Mouse (Mus musculus): ENCODE results near the gene Gm30302. TPM values are rescaled to one million over a fixed set of nuclear protein-coding genes. Genes with fewer than 3 reads are reported as not detected.
"Not testable (repeated sequence)": the region's sequence is repeated elsewhere in the genome, so short reads cannot be mapped to it uniquely, and the experiment has no call there.

Gene Gm30302
- polyA plus RNA-seq, 1 experiment from 2014 or later, result not detected

GRCm38 (mm10) chr13:49814958-49815357 lies 16.2 kb upstream of the Gm30302 start:
- 86% methylated on average over 3 of the region's 3 CpGs for WGBS
- no peak for ATAC-seq (replicated peaks; ENCODE audit: insufficient number of reproducible peaks, low FRiP score, low TSS enrichment, low read depth)
- H3K9ac ChIP-seq (replicated peaks; ENCODE audit: low read length), result no peak overlapping the region
- H3K27me3 ChIP-seq (ENCODE audit: control insufficient read depth, insufficient read depth, low read length), result no peaks in the 10 kb centered on the region
- H3K9me3 ChIP-seq (replicated peaks; ENCODE audit: control insufficient read depth, low read length), result no peaks in the 10 kb centered on the region
- H3K27ac ChIP-seq (replicated peaks; ENCODE audit: low read depth, low read length), result no peak overlapping the region
- no peak overlapping the region for H3K4me2 ChIP-seq (ENCODE audit: low read depth, low read length)
- no peaks in the 10 kb centered on the region for H3K4me1 ChIP-seq (ENCODE audit: control insufficient read depth, insufficient read depth, low read length)
- no peak overlapping the region for H3K4me3 ChIP-seq (ENCODE audit: low read depth, low read length)
- DNase-seq (ENCODE audit: low spot score), result no peak
- no peaks in the 10 kb centered on the region for H3K36me3 ChIP-seq (replicated peaks; ENCODE audit: control insufficient read depth, insufficient read depth, low read depth, low read length)

DNA sequence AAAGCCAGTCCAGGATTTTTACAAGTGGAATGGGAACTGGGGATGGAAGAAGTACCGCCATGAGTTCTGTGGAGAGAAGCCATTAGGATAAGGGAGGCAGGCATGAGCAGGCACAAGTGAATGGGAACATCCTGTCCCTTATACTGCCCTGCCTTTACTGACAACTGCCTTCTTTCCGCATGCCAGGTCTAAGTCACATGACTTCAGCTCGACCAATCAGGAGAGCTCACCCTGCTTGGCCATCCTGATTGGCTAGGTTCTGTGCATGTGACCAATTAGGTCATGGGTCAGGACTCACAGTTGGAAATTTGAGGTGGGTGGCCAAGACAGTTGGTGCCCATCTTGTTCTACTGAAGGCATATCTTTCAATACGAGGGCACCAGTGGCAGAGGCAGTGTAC lies 15.6 kb upstream of the Gm30302 start:
- ATAC-seq (replicated peaks; ENCODE audit: insufficient number of reproducible peaks, low FRiP score, low TSS enrichment, low read depth), result no peak
- Histone ChIP-seq H3K4me3 (ENCODE audit: low read depth, low read length) (no peak overlapping the region), H3K9me3 (replicated peaks; ENCODE audit: control insufficient read depth, low read length) (no peaks in the 10 kb centered on the region), H3K4me1 (ENCODE audit: control insufficient read depth, insufficient read depth, low read length) (no peaks in the 10 kb centered on the region), H3K27ac (replicated peaks; ENCODE audit: low read depth, low read length) (no peak overlapping the region), H3K9ac (replicated peaks; ENCODE audit: low read length) (no peak overlapping the region), H3K36me3 (replicated peaks; ENCODE audit: control insufficient read depth, insufficient read depth, low read depth, low read length) (no peaks in the 10 kb centered on the region), H3K27me3 (ENCODE audit: control insufficient read depth, insufficient read depth, low read length) (no peaks in the 10 kb centered on the region), H3K4me2 (ENCODE audit: low read depth, low read length) (no peak overlapping the region)
- 80% methylated on average over 4 of the region's 4 CpGs for WGBS
- DNase-seq (ENCODE audit: low spot score), result no peak

DNA sequence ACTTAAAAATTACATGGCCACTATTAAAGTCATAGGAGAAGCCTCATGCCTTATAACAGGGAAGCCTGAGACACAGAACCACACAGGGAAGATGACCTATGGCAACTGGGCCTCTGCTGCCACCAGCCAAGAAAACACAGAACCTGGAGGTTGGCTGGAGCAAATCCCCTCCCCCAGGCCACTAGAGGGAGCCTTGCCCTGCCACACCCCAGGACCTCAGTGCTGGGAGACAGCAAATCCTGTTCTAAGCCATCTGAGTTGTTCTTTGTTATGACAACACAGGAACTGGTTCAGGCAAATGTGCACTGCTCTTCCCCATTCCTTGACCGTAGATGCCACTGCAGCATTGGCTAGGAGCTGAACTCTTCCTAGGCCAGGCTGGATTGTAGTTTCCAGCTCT lies 8.3 kb upstream of the Gm30302 start:
- no peak for DNase-seq (ENCODE audit: low spot score)
- no peak overlapping the region for H3K27ac ChIP-seq (replicated peaks; ENCODE audit: low read depth, low read length)

DNA sequence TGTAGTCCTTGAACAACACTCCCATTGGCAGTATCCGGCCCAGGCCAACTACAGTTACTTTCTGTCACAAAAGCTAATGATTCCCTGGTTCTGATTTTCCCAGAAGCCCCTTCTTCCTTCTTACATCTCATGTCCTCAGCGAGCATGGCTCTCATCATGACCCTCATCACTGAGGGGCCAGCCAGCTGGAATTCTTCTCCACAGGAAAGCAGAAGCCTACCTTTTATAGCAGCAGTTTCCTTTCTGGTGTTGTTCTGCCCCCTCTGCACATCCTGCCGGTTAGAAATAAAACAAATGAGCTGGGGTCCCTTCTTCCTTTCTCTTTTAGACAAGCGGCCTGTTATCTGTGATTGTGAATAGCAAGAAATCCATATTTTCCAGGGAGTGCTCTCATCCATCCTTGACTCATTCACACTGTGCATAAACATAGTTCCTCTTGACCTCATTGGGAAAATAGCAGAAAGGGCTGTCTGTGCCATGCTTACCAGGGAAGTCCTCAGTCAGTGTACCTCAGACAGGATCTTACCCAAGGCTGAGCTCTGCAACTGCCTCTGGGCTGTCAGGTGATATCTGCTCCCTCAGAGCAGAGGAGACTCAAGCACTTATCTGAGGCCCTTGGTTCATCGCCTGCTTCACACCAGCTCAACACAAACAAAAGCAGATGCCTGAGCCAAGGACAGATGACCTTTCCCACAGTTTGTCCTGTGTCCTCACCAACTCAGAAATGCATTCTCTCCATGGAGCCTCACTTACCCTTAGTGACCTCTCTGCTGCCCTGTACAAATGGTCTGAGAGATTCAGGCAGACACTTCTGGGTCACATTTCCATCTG lies 10.0 kb downstream of the Gm30302 start:
- Histone ChIP-seq H3K4me2 (ENCODE audit: low read depth, low read length) (no peak overlapping the region), H3K4me3 (ENCODE audit: low read depth, low read length) (no peak overlapping the region), H3K27ac (replicated peaks; ENCODE audit: low read depth, low read length) (no peak overlapping the region), H3K9me3 (replicated peaks; ENCODE audit: control insufficient read depth, low read length) (no peaks in the 10 kb centered on the region), H3K27me3 (ENCODE audit: control insufficient read depth, insufficient read depth, low read length) (no peaks in the 10 kb centered on the region), H3K9ac (replicated peaks; ENCODE audit: low read length) (no peak overlapping the region), H3K4me1 (ENCODE audit: control insufficient read depth, insufficient read depth, low read length) (no peaks in the 10 kb centered on the region), H3K36me3 (replicated peaks; ENCODE audit: control insufficient read depth, insufficient read depth, low read depth, low read length) (no peaks in the 10 kb centered on the region)
- DNase-seq (ENCODE audit: low spot score) (no peak), ATAC-seq (replicated peaks; ENCODE audit: insufficient number of reproducible peaks, low FRiP score, low TSS enrichment, low read depth) (no peak)
- 61% methylated on average over 5 of the region's 5 CpGs for WGBS

More for the DNA sequence above, 8.3 kb upstream of the Gm30302 start:
- WGBS, result 83% methylated on average over 1 of the region's 1 CpGs
- Histone ChIP-seq H3K4me2 (ENCODE audit: low read depth, low read length) (no peak overlapping the region), H3K4me3 (ENCODE audit: low read depth, low read length) (no peak overlapping the region), H3K36me3 (replicated peaks; ENCODE audit: control insufficient read depth, insufficient read depth, low read depth, low read length) (no peaks in the 10 kb centered on the region), H3K4me1 (ENCODE audit: control insufficient read depth, insufficient read depth, low read length) (no peaks in the 10 kb centered on the region), H3K9me3 (replicated peaks; ENCODE audit: control insufficient read depth, low read length) (no peaks in the 10 kb centered on the region; the same call in 1 of the 2 replicates), H3K9ac (replicated peaks; ENCODE audit: low read length) (no peak overlapping the region), H3K27me3 (ENCODE audit: control insufficient read depth, insufficient read depth, low read length) (no peaks in the 10 kb centered on the region)
- ATAC-seq (replicated peaks; ENCODE audit: insufficient number of reproducible peaks, low FRiP score, low TSS enrichment, low read depth), result no peak

DNA sequence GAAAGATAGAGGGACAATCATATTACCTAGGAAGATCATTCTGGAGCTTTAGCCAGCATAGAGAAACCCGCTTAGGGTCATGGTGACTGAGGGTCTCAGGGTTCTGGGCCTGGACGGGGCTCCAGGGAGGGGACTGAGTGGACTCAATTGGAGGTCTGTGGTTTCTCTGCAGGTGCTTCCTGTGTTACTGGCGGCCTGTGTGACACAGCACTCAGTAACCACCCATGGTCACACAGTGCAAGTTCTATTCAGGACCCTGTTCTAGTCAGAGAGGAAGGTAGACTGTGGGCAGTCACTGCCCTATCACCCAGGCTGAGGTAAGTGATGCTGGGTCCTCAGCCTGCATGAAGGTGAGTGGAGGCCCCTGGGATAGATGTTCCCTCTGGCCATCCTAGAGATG lies 14.9 kb downstream of the Gm30302 start:
- 74% methylated on average over 3 of the region's 3 CpGs for WGBS

DNA sequence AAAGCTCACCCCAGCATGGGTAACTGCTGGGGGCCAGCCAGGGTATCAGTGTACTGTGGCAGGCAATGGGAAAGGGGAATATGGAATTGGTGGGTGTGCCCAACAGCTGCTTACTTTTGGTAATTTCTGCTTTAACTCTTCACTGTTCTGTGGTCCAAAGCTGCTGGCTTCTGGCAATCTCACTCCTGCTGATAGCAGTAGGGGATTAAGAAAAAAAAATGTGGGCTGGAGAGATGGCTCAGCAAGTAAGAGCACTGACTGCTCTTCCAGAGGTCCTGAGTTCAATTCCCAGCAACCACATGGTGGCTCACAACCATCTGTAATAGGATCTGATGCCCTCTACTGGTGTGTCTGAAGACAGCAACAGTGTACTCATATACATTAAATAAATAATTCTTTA lies 27.3 kb downstream of the Gm30302 start:
- DNase-seq (ENCODE audit: low spot score); ATAC-seq (replicated peaks; ENCODE audit: insufficient number of reproducible peaks, low FRiP score, low TSS enrichment, low read depth); H3K4me1 ChIP-seq (ENCODE audit: control insufficient read depth, insufficient read depth, low read length); H3K9me3 ChIP-seq (replicated peaks; ENCODE audit: control insufficient read depth, low read length); H3K27me3 ChIP-seq (ENCODE audit: control insufficient read depth, insufficient read depth, low read length); H3K36me3 ChIP-seq (replicated peaks; ENCODE audit: control insufficient read depth, insufficient read depth, low read depth, low read length); H3K4me2 ChIP-seq (ENCODE audit: low read depth, low read length); H3K9ac ChIP-seq (replicated peaks; ENCODE audit: low read length); H3K27ac ChIP-seq (replicated peaks; ENCODE audit: low read depth, low read length); H3K4me3 ChIP-seq (ENCODE audit: low read depth, low read length): not testable (repeated sequence)

More for the DNA sequence above, 14.9 kb downstream of the Gm30302 start:
- no peak for ATAC-seq (replicated peaks; ENCODE audit: insufficient number of reproducible peaks, low FRiP score, low TSS enrichment, low read depth)
- no peaks in the 10 kb centered on the region for H3K4me1 ChIP-seq (ENCODE audit: control insufficient read depth, insufficient read depth, low read length)
- no peaks in the 10 kb centered on the region for H3K9me3 ChIP-seq (replicated peaks; ENCODE audit: control insufficient read depth, low read length)
- no peaks in the 10 kb centered on the region for H3K27me3 ChIP-seq (ENCODE audit: control insufficient read depth, insufficient read depth, low read length)
- H3K4me3 ChIP-seq (ENCODE audit: low read depth, low read length), result no peak overlapping the region
- H3K9ac ChIP-seq (replicated peaks; ENCODE audit: low read length), result no peak overlapping the region
- H3K4me2 ChIP-seq (ENCODE audit: low read depth, low read length), result no peak overlapping the region
- no peak for DNase-seq (ENCODE audit: low spot score)
- no peaks in the 10 kb centered on the region for H3K36me3 ChIP-seq (replicated peaks; ENCODE audit: control insufficient read depth, insufficient read depth, low read depth, low read length)
- no peak overlapping the region for H3K27ac ChIP-seq (replicated peaks; ENCODE audit: low read depth, low read length)

- WGBS, result 85% methylated on average over 16 of the region's 16 CpGs
- no peak overlapping the region for H3K27ac ChIP-seq (replicated peaks; ENCODE audit: low read depth, low read length)
Observed at GRCm38 (mm10) chr13:49769111-49769510, 29.7 kb downstream of the Gm30302 start.

GRCm38 (mm10) chr13:49768048-49768447 lies 30.8 kb downstream of the Gm30302 start:
- no peak for DNase-seq (ENCODE audit: low spot score)

More at GRCm38 (mm10) chr13:49769111-49769510, 29.7 kb downstream of the Gm30302 start:
- H3K4me2 ChIP-seq (ENCODE audit: low read depth, low read length), result no peak overlapping the region
- H3K4me1 ChIP-seq (ENCODE audit: control insufficient read depth, insufficient read depth, low read length), result no peaks in the 10 kb centered on the region
- no peak for ATAC-seq (replicated peaks; ENCODE audit: insufficient number of reproducible peaks, low FRiP score, low TSS enrichment, low read depth)
- no peak overlapping the region for H3K9ac ChIP-seq (replicated peaks; ENCODE audit: low read length)
- no peaks in the 10 kb centered on the region; the same call in 1 of the 2 replicates for H3K36me3 ChIP-seq (replicated peaks; ENCODE audit: control insufficient read depth, insufficient read depth, low read depth, low read length)
- H3K4me3 ChIP-seq (ENCODE audit: low read depth, low read length), result no peak overlapping the region
- H3K9me3 ChIP-seq (replicated peaks; ENCODE audit: control insufficient read depth, low read length), result no peaks in the 10 kb centered on the region
- DNase-seq (ENCODE audit: low spot score), result no peak
- H3K27me3 ChIP-seq (ENCODE audit: control insufficient read depth, insufficient read depth, low read length), result no peaks in the 10 kb centered on the region

More at GRCm38 (mm10) chr13:49768048-49768447, 30.8 kb downstream of the Gm30302 start:
- Histone ChIP-seq H3K27me3 (ENCODE audit: control insufficient read depth, insufficient read depth, low read length) (no peaks in the 10 kb centered on the region), H3K36me3 (replicated peaks; ENCODE audit: control insufficient read depth, insufficient read depth, low read depth, low read length) (no peaks in the 10 kb centered on the region; the same call in 1 of the 2 replicates), H3K4me1 (ENCODE audit: control insufficient read depth, insufficient read depth, low read length) (no peaks in the 10 kb centered on the region), H3K9me3 (replicated peaks; ENCODE audit: control insufficient read depth, low read length) (no peaks in the 10 kb centered on the region), H3K4me2 (ENCODE audit: low read depth, low read length) (no peak overlapping the region), H3K27ac (replicated peaks; ENCODE audit: low read depth, low read length) (no peak overlapping the region), H3K9ac (replicated peaks; ENCODE audit: low read length) (no peak overlapping the region), H3K4me3 (ENCODE audit: low read depth, low read length) (no peak overlapping the region)
- WGBS, result 79% methylated on average over 2 of the region's 2 CpGs
- ATAC-seq (replicated peaks; ENCODE audit: insufficient number of reproducible peaks, low FRiP score, low TSS enrichment, low read depth), result no peak
